Mouse (Mus musculus) layer of hippocampus, postnatal 25 days (tissue): ENCODE measurements around the gene Cfap74. TPM values are rescaled to one million over a fixed set of nuclear protein-coding genes. Genes with fewer than 3 reads are reported as not detected.
"Not testable (repeated sequence)": the region's sequence is repeated elsewhere in the genome, so short reads cannot be mapped to it uniquely, and the experiment has no call there.

ENCODE experiments used
- DNase-seq, 2 experiments: peaks; one replicate each; pipeline ENCODE4 v3.0.0; 2022; ENCODE audit warnings: mixed read lengths in 2 of 2, low spot score in 1 of 2; ENCODE audit errors: extremely low spot score in 1 of 2
- total RNA-seq, 2 experiments: library from RNA; stranded (reverse); gene quantifications; 2 replicates each; pipeline ENCODE4 v1.2.3; 2021

Gene Cfap74
- total RNA-seq, 2 experiments from 2014 or later = 9.2 to 11.4 TPM

DNA sequence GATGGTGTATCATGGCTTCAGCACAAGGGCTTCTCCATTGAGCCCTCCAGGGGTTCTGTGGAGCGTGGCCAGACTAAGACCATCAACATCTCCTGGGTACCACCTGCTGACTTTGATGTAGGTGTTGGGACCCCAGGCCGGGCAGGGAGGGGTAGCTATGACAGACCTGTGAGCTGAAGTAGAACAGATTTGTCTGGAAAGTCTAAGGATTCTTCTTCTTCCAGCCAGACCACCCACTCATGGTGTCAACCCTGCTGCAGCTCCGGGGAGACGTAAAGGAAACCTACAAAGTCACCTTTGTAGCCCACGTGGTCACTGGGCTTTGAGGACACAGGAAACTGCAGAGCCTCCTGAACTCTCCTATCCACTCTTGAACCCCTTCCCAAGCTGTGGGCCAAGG, 57.1 kb downstream of the Cfap74 start:
- DNase-seq = no peak

DNA sequence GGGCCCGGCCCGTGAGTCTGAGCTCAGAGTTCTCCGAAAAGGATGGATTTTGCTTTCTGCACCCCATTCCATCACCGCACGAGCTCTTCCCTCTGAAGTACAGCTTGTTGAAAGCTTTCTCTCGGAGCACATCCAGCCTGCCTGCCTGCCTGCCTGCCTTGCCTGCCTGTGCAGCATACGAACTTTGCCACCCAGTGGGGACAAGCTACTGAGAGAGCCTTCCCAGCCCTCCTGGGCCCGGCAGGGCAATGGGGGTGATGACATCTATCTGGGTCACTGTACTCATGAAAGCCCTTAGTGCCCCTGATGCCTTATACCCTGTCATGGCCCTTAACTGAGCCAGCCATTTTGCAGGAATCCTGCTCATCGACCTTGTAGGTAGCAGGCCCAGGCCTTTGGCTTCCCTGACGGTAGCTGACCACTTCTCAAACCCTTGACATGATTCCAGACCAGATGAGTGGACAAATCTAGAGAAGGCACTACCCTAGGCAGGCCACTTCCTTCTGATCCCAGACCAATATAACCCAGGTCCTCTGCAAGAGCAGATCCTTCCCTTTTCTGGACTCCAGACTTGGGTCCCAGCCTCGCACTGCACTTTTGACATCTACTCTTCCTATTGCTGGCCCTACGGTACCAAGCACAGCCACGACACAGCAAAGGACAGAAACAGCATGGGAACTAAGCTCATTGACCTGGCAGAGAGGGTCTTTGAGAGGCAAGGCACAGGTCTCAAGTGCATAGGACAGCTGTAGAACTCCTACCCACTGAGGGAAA, 58.4 kb downstream of the Cfap74 start:
- no peak for DNase-seq

DNA sequence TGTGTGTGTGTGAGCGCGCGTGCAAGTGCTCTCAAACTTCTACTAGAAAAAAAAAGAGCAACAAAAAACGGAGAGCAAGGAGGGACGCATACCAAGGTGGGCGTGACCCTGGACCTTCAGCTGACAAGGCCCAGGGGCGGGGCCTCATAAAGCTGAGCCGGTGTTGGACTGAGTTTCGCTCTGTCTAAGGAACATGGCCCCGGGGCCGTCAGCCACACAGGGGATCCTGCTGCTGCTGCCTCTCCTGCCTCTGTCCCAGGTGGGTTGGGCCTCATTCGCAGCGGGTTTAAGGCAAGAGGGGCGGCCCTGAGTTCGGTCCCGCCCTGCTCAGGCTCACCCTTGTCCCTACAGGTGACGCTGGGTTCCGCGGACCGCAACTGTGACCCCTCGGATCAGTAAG, 60.0 kb downstream of the Cfap74 start, which contains the start of gene Tmem52:
Gene Tmem52, plus strand, starts transcription at position 163 of the 400 bp plus-strand sequence.
- no peak for DNase-seq

DNA sequence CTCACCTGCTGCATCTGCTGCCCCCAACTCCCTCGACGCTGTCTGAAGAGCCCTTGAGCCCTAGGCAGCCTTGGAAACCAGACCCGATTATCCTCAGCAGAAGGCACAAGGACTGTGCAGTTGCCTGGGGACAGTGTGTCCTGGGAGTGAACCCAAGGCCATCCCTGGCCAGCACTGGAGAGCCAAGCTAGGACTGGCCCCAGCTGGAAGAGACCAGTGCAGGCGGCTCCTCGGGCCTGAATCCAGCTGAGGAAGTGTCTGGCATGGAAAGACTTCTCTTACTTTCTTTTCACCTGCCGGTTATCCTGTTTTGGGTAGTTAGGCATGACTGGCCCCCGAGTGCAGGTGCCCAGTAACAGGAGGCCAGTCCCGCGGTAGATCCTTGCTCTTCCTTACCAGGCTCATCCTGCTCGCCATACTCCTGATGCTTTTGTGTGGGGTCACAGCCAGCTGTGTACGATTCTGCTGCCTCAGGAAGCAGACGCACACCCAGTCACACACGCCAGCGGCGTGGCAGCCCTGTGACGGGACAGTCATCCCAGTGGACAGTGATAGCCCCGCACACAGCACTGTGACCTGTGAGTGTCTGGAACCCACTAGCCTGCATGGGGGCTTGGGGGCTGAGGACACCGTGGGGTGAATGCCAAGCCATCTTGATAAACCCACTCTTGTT, 60.7 kb downstream of the Cfap74 start:
- DNase-seq = no peak

DNA sequence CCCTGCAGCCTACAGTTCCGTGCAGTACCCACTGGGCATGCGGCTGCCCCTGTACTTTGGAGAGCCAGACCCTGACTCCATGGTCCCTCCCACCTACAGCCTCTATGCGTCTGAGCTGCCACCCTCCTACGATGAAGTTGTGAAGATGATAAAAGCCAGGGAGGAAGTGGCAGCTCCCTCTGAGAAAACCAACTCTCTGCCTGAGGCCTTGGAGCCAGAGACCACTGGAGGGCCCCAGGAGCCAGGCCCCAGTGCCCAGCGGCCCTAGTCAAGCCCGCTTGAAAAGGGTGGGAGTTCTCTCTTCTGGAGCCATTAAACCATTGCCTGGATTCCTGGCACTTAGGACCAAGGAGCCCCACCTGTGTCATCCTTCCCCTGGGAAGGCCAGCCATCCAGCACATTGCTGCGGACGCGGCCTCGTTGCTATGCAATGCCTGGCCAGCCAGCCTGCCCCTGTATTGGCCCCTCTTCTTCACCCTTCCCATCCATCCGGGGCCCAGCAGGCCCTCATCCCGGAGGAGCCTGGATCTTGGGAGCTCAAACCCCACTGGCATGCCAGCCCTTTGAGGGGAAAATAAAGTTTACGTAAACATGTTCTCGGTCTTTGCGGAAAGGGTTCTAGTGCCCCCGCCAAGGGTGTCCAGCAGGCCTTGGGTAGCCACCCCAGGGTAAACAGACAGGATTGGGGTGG, 61.4 kb downstream of the Cfap74 start:
- no peak for DNase-seq

DNA sequence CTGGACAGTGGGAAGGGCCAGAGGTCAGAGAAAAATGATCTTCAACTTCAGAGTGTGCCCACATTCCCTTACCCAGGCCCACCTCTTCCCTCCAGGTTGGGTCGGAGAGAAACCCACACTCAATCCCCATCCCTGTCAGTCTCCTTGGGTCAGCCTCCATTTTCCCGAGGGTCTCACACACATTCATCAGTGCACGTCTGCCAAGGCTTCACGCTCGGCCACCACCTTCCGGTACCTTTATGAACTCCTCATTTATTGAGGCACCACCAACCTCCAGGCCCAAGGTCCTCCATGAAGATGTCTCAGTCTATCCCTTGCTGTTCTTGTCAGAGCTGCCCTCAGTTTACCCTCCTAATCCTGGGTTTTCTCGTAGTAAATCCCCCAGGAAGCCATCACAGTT, 62.0 kb downstream of the Cfap74 start:
- DNase-seq = no peak

DNA sequence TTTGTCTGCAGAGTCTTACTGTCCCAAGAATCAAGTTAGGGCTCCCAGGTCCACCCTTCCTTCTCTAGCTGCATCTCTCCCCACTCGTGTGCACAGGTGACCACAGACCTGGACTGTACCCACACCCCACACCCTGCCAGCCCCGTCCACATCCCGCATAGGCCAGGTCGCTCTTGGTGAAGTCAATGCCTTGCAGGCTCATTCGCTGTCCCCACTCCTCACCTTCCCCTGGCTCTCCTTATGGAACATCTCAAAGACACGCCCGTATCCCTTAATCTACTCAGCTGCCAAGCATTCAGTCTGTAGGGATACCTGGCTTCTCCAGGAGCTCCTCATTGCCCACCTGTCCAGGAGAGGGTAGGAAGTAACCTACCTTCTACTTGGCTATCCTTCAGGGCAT, 62.4 kb downstream of the Cfap74 start:
- DNase-seq = no peak

DNA sequence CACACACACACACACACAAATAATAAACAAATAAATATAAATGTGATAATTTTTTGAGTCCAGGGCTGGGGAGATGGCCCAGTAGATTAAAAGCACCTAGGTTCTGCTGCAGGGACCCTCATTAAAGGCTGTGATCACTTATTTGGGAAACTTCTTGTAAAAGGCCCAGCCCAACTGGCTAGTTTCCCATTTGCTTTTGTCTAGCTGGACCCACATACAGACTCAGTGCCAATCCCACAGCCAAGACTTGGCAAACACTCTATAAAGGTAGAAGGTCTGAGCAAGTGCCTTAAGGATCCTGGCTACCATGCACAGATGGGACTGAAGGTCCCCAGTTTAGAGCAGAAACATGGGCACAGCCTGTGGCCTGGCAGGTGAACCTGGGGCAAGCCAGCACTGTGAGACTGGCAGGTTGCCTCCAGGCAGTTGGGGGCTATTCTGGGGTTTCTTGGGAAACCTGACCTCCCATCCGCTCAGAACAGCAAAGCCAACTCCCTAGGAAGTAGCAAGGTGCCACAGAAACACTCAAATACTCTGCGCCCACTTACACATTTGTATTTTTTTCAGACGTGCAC, 63.8 kb downstream of the Cfap74 start:
- no peak for DNase-seq

DNA sequence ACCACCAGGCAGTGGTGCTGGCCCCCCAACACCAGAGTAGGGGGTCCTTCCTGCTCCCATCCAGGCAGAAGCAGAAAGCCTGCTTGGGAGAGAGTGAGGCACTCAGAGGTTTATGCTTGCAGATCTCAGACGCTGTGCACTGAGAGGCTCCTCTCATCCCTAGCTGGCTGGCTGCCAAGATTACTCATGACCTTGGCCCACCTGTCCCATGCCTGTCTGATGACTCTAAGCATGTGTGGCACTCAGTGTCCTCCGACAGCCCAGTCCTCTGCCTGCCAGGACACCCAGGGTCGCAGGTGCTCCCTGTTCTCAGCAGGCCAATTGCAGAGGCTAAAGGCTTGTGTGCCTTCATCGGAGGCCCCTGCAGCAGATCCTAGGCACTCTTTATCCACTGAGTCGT, 64.3 kb downstream of the Cfap74 start:
- DNase-seq = no peak

DNA sequence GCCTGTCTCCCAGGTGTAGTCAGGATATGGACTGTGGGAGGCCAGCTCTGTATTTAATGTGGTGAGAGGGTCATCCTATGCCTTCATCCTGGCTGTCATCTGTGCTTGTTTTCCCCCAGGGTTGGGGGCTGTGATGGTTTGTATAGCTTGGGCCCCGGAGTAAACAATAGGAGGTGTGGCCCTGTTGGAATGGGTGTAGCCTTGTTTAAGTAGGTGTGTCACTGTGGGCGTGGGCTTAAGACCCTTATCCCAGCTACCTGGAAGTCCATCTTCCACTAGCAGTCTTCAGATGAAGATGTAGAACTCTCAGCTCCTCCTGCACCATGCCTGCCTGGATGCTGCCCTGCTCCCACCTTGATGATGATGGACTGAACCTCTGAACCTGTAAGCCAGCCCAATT, 64.8 kb downstream of the Cfap74 start:
- DNase-seq = not testable (repeated sequence)

DNA sequence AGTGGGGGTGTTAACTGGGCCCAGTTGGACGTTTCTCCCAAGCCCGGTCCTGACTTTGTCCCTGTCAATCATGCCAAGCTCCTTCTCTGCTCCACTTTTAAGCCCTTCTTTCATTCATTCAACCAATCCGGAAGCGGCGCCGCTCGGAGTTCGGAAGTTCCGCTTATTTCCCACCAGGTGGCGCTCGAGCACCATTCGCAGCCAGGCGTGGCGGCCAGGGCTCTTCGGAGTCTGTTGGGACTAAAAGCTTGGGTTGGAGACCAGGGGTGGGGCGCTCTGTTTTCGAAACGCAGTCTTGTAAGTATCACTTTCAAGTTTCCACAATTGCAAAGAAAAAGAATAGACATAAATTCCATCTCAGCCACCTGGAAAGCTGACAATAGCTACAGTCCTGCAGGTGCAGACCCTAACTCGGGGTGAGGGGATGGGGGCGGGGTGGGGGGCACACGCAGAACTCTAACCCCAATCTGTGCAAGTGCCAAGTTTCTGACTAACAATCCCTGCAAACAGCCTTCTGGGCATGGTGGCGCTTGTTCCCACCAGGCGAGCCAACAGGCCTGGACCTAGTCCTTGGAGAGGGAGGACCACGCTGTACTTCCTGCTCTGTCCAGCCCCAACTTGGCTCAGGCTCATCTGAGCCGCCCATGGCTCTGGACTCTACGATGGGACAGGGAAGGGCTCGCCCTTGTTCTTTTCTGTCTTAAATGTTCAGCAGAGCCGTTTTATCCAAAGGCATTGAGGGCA, 72.6 kb downstream of the Cfap74 start:
- peak; percentile 84 to 90 for DNase-seq

DNA sequence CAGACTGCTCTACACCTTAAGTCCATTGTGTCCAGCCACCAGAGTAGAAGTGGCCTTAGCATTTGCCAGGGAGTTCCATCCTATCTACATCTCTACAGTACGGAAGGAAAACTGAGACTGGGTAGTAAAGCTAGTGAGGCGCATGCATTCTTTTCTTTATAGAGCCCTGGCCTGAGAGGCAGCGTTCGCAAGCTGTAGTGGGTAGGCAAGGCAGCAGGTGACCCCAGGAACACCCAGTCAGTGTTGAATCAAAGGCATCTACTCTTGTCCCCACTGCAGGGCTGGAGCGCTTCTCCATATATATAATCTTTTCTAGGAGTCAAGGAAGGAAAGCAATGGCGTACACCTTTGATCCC, 73.1 kb downstream of the Cfap74 start:
- DNase-seq = no peak

DNA sequence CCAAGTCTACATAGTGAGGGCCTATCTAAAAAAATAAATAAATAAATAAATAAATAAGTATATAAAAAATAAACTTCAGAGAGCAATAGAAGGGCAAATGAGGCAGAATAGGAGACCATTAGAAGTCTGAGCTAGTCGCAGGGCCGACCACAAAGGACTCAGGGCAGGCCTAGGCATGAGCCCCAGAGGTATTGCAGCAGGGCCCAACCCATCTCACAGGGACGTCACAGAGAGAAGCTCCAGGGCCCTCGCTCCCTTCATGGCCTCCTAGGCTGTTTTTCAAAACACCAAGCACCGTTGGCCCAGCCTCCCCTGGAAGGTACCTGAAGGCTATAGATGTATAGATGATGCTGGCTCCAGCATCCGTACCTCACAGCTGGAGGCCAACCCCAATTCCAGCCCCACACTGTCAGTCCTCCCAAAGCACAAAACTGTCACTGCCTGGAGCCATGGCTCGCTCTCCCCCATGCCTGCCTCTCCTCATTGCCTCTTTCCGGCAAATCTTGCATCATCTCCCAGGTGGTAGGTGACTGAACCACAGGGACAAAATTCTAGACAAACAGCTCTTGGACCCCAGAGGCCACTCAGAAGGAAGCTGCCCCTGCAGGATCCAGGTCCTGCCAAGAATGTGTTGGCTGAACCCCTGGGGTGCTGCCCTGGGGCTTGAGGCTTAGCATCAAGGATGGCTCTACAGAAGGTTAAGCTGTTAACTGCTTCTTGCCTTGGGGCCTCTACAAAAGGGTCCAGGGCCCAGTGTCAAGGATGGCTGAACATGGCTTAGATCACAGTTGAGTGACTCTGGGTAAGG, 73.9 kb downstream of the Cfap74 start:
- DNase-seq = no peak

DNA sequence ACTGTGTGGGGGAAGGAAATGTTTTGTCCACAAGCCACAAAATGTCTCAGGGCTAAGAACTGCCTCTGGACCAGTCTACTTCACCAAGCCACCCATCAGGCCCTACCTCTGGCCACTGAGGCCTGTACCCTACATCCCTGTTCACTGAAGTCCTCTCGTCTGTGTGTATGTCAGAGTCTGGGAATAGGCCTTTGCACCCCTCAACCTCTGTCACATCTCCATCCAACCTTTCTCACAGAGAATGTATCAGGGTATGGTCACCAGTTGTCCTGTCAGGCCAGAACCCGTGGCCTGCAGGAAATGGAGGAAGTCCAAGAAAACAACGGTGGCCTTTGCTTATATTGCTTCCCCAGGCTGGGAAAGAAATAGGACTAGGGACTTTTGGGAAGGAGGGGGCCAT, 76.5 kb downstream of the Cfap74 start:
- no peak for DNase-seq

DNA sequence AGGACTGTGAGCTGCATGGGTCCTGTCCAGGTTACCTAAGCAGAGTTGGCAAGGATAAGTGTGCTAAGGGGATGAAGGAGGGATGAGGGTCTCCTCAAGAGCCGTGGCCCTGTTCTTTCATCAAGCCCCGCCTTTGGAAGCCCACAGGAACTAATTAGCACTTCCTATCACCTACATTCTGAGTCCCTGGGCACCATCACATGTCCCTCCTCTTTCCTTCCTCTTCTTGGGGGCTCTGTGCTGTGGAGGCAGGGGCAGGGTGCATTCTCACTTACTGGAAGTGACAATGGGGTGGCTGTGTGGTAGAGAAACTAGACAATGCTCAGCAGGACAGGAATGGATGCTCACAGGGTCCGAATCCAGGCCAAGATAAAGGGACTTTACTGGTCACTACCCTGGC, 78.8 kb downstream of the Cfap74 start:
- no peak for DNase-seq

DNA sequence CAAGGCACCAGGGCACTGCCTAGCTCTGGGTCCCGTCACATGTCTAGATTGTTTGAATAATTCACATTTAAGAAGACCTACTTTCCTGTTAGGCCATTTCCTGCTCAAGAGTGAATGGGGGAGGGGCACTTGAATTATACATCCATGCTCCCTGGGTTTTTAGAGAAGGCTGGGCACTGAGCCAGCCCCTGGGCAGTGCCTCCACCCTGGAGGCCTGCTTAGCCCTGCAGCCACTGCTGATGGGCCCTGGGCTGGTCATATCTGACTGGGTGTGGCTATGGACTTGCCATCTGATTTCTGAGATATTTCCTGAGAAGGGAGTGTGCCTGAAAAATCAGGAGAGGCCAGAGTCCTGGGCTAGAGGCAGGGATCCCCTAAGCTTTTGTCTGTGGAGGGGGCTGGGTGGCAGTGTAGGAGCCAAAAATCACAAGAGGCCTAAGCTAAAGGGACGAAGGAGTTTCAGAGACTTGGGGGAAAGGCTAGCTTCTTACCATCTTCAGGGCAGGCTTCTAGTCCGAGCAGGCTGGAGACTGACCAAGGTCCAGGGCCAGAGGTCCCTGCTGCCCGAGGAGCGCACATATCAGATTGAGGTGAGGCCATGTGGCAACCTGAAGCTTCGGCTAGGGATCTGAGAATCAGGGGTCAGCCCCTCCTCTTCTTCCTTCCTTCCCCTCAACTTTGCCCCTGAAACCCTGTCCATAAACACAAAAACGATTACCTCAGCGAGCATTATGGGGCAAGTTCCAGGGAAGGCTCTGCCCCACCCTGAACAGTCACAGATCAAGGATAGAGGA, 79.4 kb downstream of the Cfap74 start:
- DNase-seq = no peak

DNA sequence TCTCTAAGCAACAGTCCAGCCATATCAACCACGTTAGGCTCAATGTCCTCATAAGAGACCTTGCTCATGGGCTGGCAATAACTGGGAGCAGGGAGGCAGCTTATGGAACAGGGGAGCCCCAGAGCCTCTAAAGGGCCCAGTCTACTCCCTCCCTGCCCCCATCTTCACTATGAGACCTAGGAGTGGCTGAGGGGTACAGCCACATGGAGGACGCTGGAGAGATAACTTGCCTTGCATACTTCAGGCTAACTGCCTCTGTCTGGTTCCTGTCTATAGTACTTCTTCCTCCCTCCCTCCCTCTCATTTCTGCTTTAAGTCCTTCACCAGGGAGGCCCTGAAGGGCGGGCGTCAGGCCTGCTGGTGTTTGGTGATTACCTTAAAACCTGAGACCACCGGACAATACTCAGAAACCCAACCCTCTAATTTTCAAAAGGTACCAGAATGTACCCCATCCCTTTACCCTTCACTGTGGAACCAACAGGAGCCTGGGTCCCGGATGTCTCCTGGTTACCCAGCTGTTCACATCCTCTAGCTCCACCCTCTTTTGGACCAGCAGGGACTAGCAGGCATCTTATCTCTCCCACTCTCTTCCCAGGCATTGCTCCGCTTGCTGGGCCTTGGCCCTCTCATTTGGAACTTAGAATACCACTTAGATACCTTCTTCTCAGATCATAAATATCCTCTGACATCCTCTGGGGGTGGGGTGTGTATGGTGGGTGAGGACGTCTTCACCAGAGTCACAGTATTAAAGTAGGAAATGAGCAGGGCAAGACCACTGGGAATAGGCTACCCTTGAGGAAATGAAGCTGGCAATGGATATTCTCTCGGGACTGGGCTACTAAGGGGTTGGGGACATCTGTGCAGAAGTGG, 80.3 kb downstream of the Cfap74 start:
- DNase-seq = no peak

DNA sequence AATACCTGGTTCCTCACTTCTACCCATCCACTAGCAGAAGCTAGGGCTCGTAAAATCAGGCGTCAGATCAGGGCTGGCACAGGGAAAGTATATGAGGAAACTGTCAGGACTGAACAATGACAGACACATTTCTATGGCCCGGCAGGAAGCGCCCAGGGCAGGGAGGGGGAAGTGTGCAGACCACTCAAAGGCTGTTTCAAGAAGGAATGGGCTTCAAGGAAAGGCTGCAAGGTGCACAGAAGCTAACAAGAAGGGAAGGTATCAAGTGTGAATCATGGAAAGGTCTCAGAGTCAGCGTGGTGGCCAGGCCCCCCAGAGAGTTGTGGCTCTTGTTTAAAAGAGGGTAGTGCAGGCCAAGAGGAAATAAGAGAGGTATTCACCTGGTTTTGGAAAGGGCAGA, 81.5 kb downstream of the Cfap74 start:
- DNase-seq = no peak
